ENCODE assay signal across 9 mouse cellular contexts in the genomic region with DNA sequence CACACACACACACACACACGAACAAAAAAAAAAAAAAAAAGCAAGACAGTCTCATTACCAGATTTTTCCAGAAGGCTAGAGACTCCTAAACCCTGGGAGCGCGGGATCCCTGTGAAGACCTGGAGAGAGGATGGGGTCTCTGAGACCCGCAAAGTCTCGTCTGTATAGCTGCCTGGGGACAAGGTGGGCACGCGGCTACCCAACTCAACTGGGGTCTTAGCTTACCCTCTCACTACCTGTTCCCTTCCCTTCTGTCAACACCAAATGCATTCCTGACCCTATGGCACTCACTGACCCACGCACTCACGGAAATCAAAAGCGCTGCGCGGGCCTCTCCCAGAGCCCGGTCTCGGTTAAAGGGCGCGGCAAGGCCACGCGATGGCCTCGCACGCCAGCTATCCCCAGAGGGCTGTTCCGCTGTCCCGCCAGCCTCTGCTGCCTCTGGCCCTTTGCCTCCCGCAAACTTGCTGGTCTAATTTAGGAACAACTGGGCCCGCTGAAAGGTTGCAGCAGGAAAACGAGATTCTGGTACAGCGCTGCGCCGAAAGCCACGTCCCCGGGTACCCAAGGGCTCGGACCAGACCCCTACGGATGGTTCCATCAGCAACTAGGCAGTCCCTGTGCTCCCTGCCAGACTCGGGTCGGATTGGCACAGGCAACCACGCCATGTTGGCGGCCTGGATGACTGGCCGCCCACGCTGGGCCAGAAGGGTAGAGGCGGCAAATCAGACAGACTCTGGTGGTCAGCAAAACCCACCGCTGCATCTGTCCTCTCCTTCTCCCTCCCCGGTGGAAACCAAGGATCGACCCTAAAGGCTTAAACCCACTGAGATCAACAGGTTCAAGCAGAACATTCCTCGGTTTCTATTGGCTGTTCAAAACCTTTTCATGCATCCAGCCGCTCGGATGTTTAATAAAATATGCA. TPM values are rescaled to one million over a fixed set of nuclear protein-coding genes. Genes with fewer than 3 reads are reported as not detected.
A peak's percentile ranks its signal among the peaks of the same experiment; 100 is the strongest.
DNase-seq lines count a peak whose midpoint lies in the region; ATAC-seq and TF ChIP-seq lines count a peak whose summit lies in the region.
"Had no signal": no experiment of that assay in that cellular context is flagged by ENCODE, and none has a peak within 500 bp of the region (broad histone marks: within the 10 kb centered on the region; RNA-seq: fewer than 3 reads in every experiment).

No protein-coding gene starts in this region.

- 1% methylated on average over 45 of the region's 45 CpGs for WGBS in kidney, embryonic 16.5 days
- under 1% methylated on average over 45 of the region's 45 CpGs for WGBS in heart, embryonic 10.5 days
- 5% methylated on average over 45 of the region's 45 CpGs for WGBS in limb, embryonic 14.5 days
- 2% methylated on average over 45 of the region's 45 CpGs for WGBS in stomach, postnatal 0 days

- no peak overlapping the region for H3K27ac ChIP-seq in kidney, embryonic 16.5 days (ENCODE audit: low read length)
- no peak overlapping the region for H3K27ac ChIP-seq in brown adipose tissue, adult 24 weeks (replicated peaks; ENCODE audit: low read depth, low read length)
- H3K27ac ChIP-seq in heart, embryonic 10.5 days, result no peak overlapping the region
- H3K27ac ChIP-seq in limb, embryonic 14.5 days (replicated peaks; ENCODE audit: low read depth, low read length), result peak overlapping the region; percentile 96
- no peak overlapping the region for H3K27ac ChIP-seq in stomach, postnatal 0 days (replicated peaks)
- H3K27ac ChIP-seq: left cerebral cortex, adult 2 months had no signal

- H3K36me3 ChIP-seq in kidney, embryonic 16.5 days (ENCODE audit: insufficient read depth, low read length), result no peaks in the 10 kb centered on the region
- H3K36me3 ChIP-seq in heart, embryonic 10.5 days, result no peaks in the 10 kb centered on the region
- 0 out of 2 replicates have a peak, but pooled peaks cover 6% of the 10 kb centered on the region for H3K36me3 ChIP-seq in limb, embryonic 14.5 days (ENCODE audit: control insufficient read depth, insufficient read depth, low read length)
- H3K36me3 ChIP-seq in stomach, postnatal 0 days (ENCODE audit: control insufficient read depth, insufficient read depth, low read length), result no peaks in the 10 kb centered on the region

- no peaks in the 10 kb centered on the region for H3K9me3 ChIP-seq in kidney, embryonic 16.5 days (ENCODE audit: low read length)
- H3K9me3 ChIP-seq in heart, embryonic 10.5 days, result no peaks in the 10 kb centered on the region
- H3K9me3 ChIP-seq in limb, embryonic 14.5 days (ENCODE audit: control insufficient read depth, low read length), result no peaks in the 10 kb centered on the region
- H3K9me3 ChIP-seq in stomach, postnatal 0 days (ENCODE audit: control insufficient read depth, low read length), result no peaks in the 10 kb centered on the region

- no peak for TF ChIP-seq EP300 in stomach, postnatal 0 days (optimal IDR thresholded peaks at IDR 0.05)

- TF ChIP-seq POLR2A in limb, embryonic 14.5 days (IDR thresholded peaks at IDR 0.05; ENCODE audit: borderline replicate concordance, extremely low read depth, insufficient read depth, insufficient read length), result no peak

- peak; percentile 20 for DNase-seq in kidney, adult 18-20 months
- no peak for DNase-seq in heart, embryonic 10.5 days (ENCODE audit: low spot score)
- DNase-seq in limb, embryonic 14.5 days (ENCODE audit: low spot score), result no peak
- DNase-seq in stomach, postnatal 0 days (ENCODE audit: low spot score), result peak; percentile 18
- no peak for DNase-seq in right cerebral cortex, postnatal 36 days (ENCODE audit: low spot score in 2 of 2)
- no peak for DNase-seq in thymus, postnatal 10 days (ENCODE audit: low spot score in 2 of 2)

- H3K4me2 ChIP-seq in kidney, embryonic 16.5 days (replicated peaks; ENCODE audit: low read depth, low read length), result no peak overlapping the region
- peak overlapping the region; percentile 67 for H3K4me2 ChIP-seq in limb, embryonic 14.5 days (replicated peaks; ENCODE audit: low read depth, low read length, severe bottlenecking)
- H3K4me2 ChIP-seq in stomach, postnatal 0 days (replicated peaks; ENCODE audit: low read depth), result no peak overlapping the region; the same call in 1 of the 2 replicates

- H3K9ac ChIP-seq in kidney, embryonic 16.5 days (replicated peaks; ENCODE audit: low read length), result no peak overlapping the region
- peak overlapping the region; percentile 91 for H3K9ac ChIP-seq in limb, embryonic 14.5 days (ENCODE audit: low read depth, low read length, severe bottlenecking)
- H3K9ac ChIP-seq in stomach, postnatal 0 days (ENCODE audit: low read length), result no peak overlapping the region

- no peak overlapping the region for H3K4me3 ChIP-seq in kidney, embryonic 16.5 days (ENCODE audit: low read length)
- H3K4me3 ChIP-seq in brown adipose tissue, adult 24 weeks (ENCODE audit: insufficient read depth, low read depth, low read length), result peak overlapping the region; percentile 38
- H3K4me3 ChIP-seq in heart, embryonic 10.5 days, result peak overlapping the region; percentile 51
- H3K4me3 ChIP-seq in limb, embryonic 14.5 days (replicated peaks; ENCODE audit: low read length), result peak overlapping the region; percentile 66
- 0 out of 2 replicates have a peak overlapping the region, but pooled peaks have one; percentile 6 for H3K4me3 ChIP-seq in stomach, postnatal 0 days (ENCODE audit: low read depth, low read length)
- H3K4me3 ChIP-seq: left cerebral cortex, adult 2 months had no signal

- H3K4me1 ChIP-seq in kidney, embryonic 16.5 days (ENCODE audit: insufficient read depth, low read length), result peaks cover 18% of the 10 kb centered on the region
- peaks cover 6% of the 10 kb centered on the region; the same call in 1 of the 2 replicates for H3K4me1 ChIP-seq in brown adipose tissue, adult 24 weeks (ENCODE audit: control insufficient read depth, insufficient read depth, insufficient read length, low read length)
- peaks cover 28% of the 10 kb centered on the region for H3K4me1 ChIP-seq in heart, embryonic 10.5 days
- H3K4me1 ChIP-seq in limb, embryonic 14.5 days (ENCODE audit: control insufficient read depth, insufficient read depth, low read length), result 0 out of 2 replicates have a peak, but pooled peaks cover 3% of the 10 kb centered on the region
- no peaks in the 10 kb centered on the region for H3K4me1 ChIP-seq in stomach, postnatal 0 days (replicated peaks; ENCODE audit: control insufficient read depth, insufficient read depth)

- peaks cover 85% of the 10 kb centered on the region for H3K27me3 ChIP-seq in kidney, embryonic 16.5 days (ENCODE audit: insufficient read depth, low read length)
- H3K27me3 ChIP-seq in heart, embryonic 10.5 days (ENCODE audit: insufficient read depth, poor library complexity, severe bottlenecking), result peaks cover 95% of the 10 kb centered on the region
- peaks cover 66% of the 10 kb centered on the region for H3K27me3 ChIP-seq in limb, embryonic 14.5 days (ENCODE audit: control insufficient read depth, insufficient read depth, low read length)
- peaks cover 29% of the 10 kb centered on the region for H3K27me3 ChIP-seq in stomach, postnatal 0 days (ENCODE audit: control insufficient read depth, insufficient read depth, low read length)

- no peak for ATAC-seq in kidney, embryonic 16.5 days (ENCODE audit: low FRiP score, low TSS enrichment)
- ATAC-seq in limb, embryonic 14.5 days (ENCODE audit: low FRiP score, low read depth), result no peak
- ATAC-seq in stomach, postnatal 0 days (ENCODE audit: low FRiP score, low TSS enrichment), result no peak

- TF ChIP-seq CTCF in stomach, postnatal 0 days (IDR thresholded peaks at IDR 0.05; ENCODE audit: low read depth), result no peak

RNA-seq across cellular contexts. Expression of a gene that starts 2.5 kb away (rescaled TPM):
- 28.3 and 28.9 TPM in 2 replicates for polyA plus RNA-seq in kidney, embryonic 16.5 days (2015; fragmentation: Nextera tagmentation; extraction: Ambion mirVana)
- 19.4 and 29.0 TPM in 2 replicates for polyA plus RNA-seq in brown adipose tissue, adult 24 weeks (2012; ENCODE audit: insufficient read depth, insufficient read length, missing spikeins)
- 26.2 and 35.6 TPM in 2 replicates for polyA plus RNA-seq in heart, embryonic 10.5 days (2016; fragmentation: Nextera tagmentation; extraction: Ambion mirVana)
- 17.1 and 22.9 TPM in 2 replicates for polyA plus RNA-seq in limb, embryonic 14.5 days (2012; rRNA removed)
- 41.8 and 41.9 TPM in 2 replicates for polyA plus RNA-seq in limb, embryonic 14.5 days (2014; fragmentation: Nextera tagmentation; extraction: Ambion mirVana)
- polyA plus RNA-seq in stomach, postnatal 0 days (2015; fragmentation: Nextera tagmentation; extraction: Ambion mirVana), result 15.1 and 15.9 TPM in 2 replicates

RNA-seq across cellular contexts. Expression of a gene that starts 2.9 kb away (rescaled TPM):
- 0.22 and 0.48 TPM in 2 replicates for polyA plus RNA-seq in kidney, embryonic 16.5 days (2015; fragmentation: Nextera tagmentation; extraction: Ambion mirVana)
- polyA plus RNA-seq in brown adipose tissue, adult 24 weeks (2012; ENCODE audit: insufficient read depth, insufficient read length, missing spikeins), result 2.0 and 2.6 TPM in 2 replicates
- polyA plus RNA-seq in heart, embryonic 10.5 days (2016; fragmentation: Nextera tagmentation; extraction: Ambion mirVana), result 2.1 and 15.4 TPM in 2 replicates
- polyA plus RNA-seq in limb, embryonic 14.5 days (2012; rRNA removed), result 58.8 and 83.5 TPM in 2 replicates
- 36.5 and 41.5 TPM in 2 replicates for polyA plus RNA-seq in limb, embryonic 14.5 days (2014; fragmentation: Nextera tagmentation; extraction: Ambion mirVana)
- polyA plus RNA-seq in stomach, postnatal 0 days (2015; fragmentation: Nextera tagmentation; extraction: Ambion mirVana), result 0.05 and 0.18 TPM in 2 replicates

Comparison
In these comparisons a context has a peak if more than half of its experiments do, and no peak if none do; other contexts are left out.
1. DNase-seq: peak in kidney, adult 18-20 months (single experiment) and stomach, postnatal 0 days (single experiment); none in heart, embryonic 10.5 days (single experiment), limb, embryonic 14.5 days (single experiment), right cerebral cortex, postnatal 36 days (0 of 2) and thymus, postnatal 10 days (0 of 2).